Mouse (Mus musculus) G1E (cell line): ENCODE results near the gene Cpne7. TPM values are rescaled to one million over a fixed set of nuclear protein-coding genes. Genes with fewer than 3 reads are reported as not detected.
A peak's percentile ranks its signal among the peaks of the same experiment; 100 is the strongest.
"Not testable (repeated sequence)": the region's sequence is repeated elsewhere in the genome, so short reads cannot be mapped to it uniquely, and the experiment has no call there.

Experiments used
- ATAC-seq: 2 replicates; pipeline ENCODE4 v1.8.0; 2016; ENCODE audit warnings: mild to moderate bottlenecking; ENCODE audit not compliant: insufficient number of reproducible peaks, poor library complexity, low FRiP score, severe bottlenecking; ENCODE audit errors: extremely low read depth
- DNase-seq: peaks from one replicate; pipeline ENCODE4 v3.0.0; 2012; ENCODE audit warnings: low spot score
- H3K27me3 ChIP-seq: 2 replicates; pipeline ENCODE4 v1.6.1; 2012; ENCODE audit warnings: mild to moderate bottlenecking, low read length, inconsistent platforms; ENCODE audit not compliant: insufficient read depth
- H3K36me3 ChIP-seq: replicated peaks from 2 replicates; pipeline ENCODE3; 2012; ENCODE audit warnings: mild to moderate bottlenecking, inconsistent platforms
- H3K4me1 ChIP-seq: 2 replicates; pipeline ENCODE4 v1.6.1; 2012; ENCODE audit warnings: low read depth, low read length, inconsistent platforms, mixed read lengths; ENCODE audit not compliant: insufficient read depth
- H3K4me3 ChIP-seq: 2 replicates; pipeline ENCODE4 v1.5.1; 2012; ENCODE audit warnings: low read depth, mild to moderate bottlenecking, inconsistent platforms, low read length, moderate library complexity, mixed read lengths
- H3K9me3 ChIP-seq: replicated peaks from 2 replicates; pipeline ENCODE4 v1.6.1; 2012; ENCODE audit warnings: inconsistent platforms
- CTCF ChIP-seq: IDR thresholded peaks from 2 replicates; pipeline ENCODE4 v1.5.1; 2012; ENCODE audit warnings: low read depth, low read length, inconsistent platforms, mixed read lengths
- GATA1 ChIP-seq: IDR thresholded peaks from 2 replicates; pipeline ENCODE4 v1.6.1; 2012; ENCODE audit warnings: borderline replicate concordance, low read length, inconsistent platforms, mixed read lengths
- GATA2 ChIP-seq: IDR thresholded peaks from 2 replicates; pipeline ENCODE4 v1.6.1; 2012; ENCODE audit warnings: low read depth, low read length, inconsistent platforms, borderline replicate concordance
- POLR2AphosphoS5 ChIP-seq: IDR thresholded peaks from 2 replicates; pipeline ENCODE4 v1.6.1; 2012; ENCODE audit warnings: low read depth, low read length, inconsistent platforms; ENCODE audit not compliant: insufficient replicate concordance
- TAL1 ChIP-seq: conservative IDR thresholded peaks from 2 replicates; pipeline ENCODE4 v1.6.1; 2012; ENCODE audit warnings: low read depth, low read length, inconsistent platforms, mixed read lengths
- polyA plus RNA-seq: library from polyadenylated mRNA; stranded (reverse); fragments of >175 nt; gene quantifications from 2 replicates; pipeline ENCODE4 v1.2.3, GENCODE M21; 2012
- total RNA-seq, 2 experiments: library from RNA; stranded (forward) in 1 of 2; stranded (reverse) in 1 of 2; fragments of 200-1000 nt in 1 of 2; fragments of >200 nt in 1 of 2; fragmentation: Nextera tagmentation in 1 of 2; gene quantifications; 2 replicates each; pipeline ENCODE4 v1.2.3; 2014 to 2017

Cpne7 gene
- total and polyA plus RNA-seq, 3 experiments, result 3.1 to 11.1 (median 3.6) TPM

- peak overlapping the region; percentile 54; the same call in 1 of the 2 replicates for H3K4me3 ChIP-seq
- peaks cover 59% of the 10 kb centered on the region for H3K36me3 ChIP-seq
- ATAC-seq (no peak), DNase-seq (peak; percentile 34)
- TF ChIP-seq TAL1 (no peak), CTCF (no peak), POLR2AphosphoS5 (no peak), GATA1 (no peak), GATA2 (no peak)
- no peaks in the 10 kb centered on the region for H3K27me3 ChIP-seq
- H3K9me3 ChIP-seq, result no peaks in the 10 kb centered on the region
- H3K4me1 ChIP-seq, result peaks cover 24% of the 10 kb centered on the region
Measured at GRCm38 (mm10) chr8:123097786-123098584, 19.2 kb upstream of the Cpne7 start.

- peaks cover 59% of the 10 kb centered on the region for H3K36me3 ChIP-seq
Measured at GRCm38 (mm10) chr8:123100288-123100687, 16.9 kb upstream of the Cpne7 start.

GRCm38 (mm10) chr8:123101244-123101643 is 15.9 kb upstream of the Cpne7 start:
- peaks cover 35% of the 10 kb centered on the region for H3K4me1 ChIP-seq
- no peaks in the 10 kb centered on the region for H3K27me3 ChIP-seq
- DNase-seq, result no peak
- no peak overlapping the region for H3K4me3 ChIP-seq
- no peak for TF ChIP-seq GATA2
- TF ChIP-seq POLR2AphosphoS5, result no peak
- no peak for TF ChIP-seq TAL1
- TF ChIP-seq GATA1, result no peak
- TF ChIP-seq CTCF, result no peak
- H3K9me3 ChIP-seq, result no peaks in the 10 kb centered on the region
- no peak for ATAC-seq
- H3K36me3 ChIP-seq, result peaks cover 58% of the 10 kb centered on the region

More at GRCm38 (mm10) chr8:123100288-123100687, 16.9 kb upstream of the Cpne7 start:
- Histone ChIP-seq H3K9me3 (no peaks in the 10 kb centered on the region), H3K27me3 (no peaks in the 10 kb centered on the region), H3K4me3 (no peak overlapping the region), H3K4me1 (peaks cover 34% of the 10 kb centered on the region)
- ATAC-seq (no peak), DNase-seq (no peak)
- TF ChIP-seq TAL1 (no peak), CTCF (no peak), POLR2AphosphoS5 (no peak), GATA1 (no peak), GATA2 (no peak)

GRCm38 (mm10) chr8:123101735-123102685 is 15.2 kb upstream of the Cpne7 start, which contains the start of gene Rpl13:
Gene Rpl13 (plus strand): TSS chr8:123102350.
- Histone ChIP-seq H3K4me3 (peak within 1 kb of the TSS; percentile 90), H3K36me3 (peaks cover 55% of the 10 kb centered on the region), H3K27me3 (no peaks in the 10 kb centered on the region), H3K4me1 (peaks cover 35% of the 10 kb centered on the region), H3K9me3 (no peaks in the 10 kb centered on the region)
- ATAC-seq (peak; percentile 91), DNase-seq (peak; percentile 95)
- no peak for TF ChIP-seq GATA1
- no peak for TF ChIP-seq TAL1

- peaks cover 46% of the 10 kb centered on the region for H3K36me3 ChIP-seq
- peak overlapping the region; percentile 90 for H3K4me3 ChIP-seq
- H3K9me3 ChIP-seq, ATAC-seq, H3K27me3 ChIP-seq, DNase-seq: not testable (repeated sequence)
- H3K4me1 ChIP-seq, result peaks cover 31% of the 10 kb centered on the region
Measured at GRCm38 (mm10) chr8:123102855-123103254, 14.3 kb upstream of the Cpne7 start.

GRCm38 (mm10) chr8:123103285-123103684 is 13.9 kb upstream of the Cpne7 start:
- no peak for TF ChIP-seq GATA2
- TF ChIP-seq POLR2AphosphoS5, result 0 out of 2 replicates have a peak, but pooled peaks have one; percentile 45
- TF ChIP-seq GATA1, result no peak
- no peak for TF ChIP-seq TAL1
- H3K4me3 ChIP-seq, result peak overlapping the region; percentile 90
- ATAC-seq, result no peak
- DNase-seq, result no peak
- no peaks in the 10 kb centered on the region for H3K27me3 ChIP-seq
- no peaks in the 10 kb centered on the region for H3K9me3 ChIP-seq
- peaks cover 43% of the 10 kb centered on the region for H3K36me3 ChIP-seq
- peaks cover 27% of the 10 kb centered on the region for H3K4me1 ChIP-seq
